9 mouse cellular contexts compared by ENCODE assay signal in genomic region chr15:91301366-91301765, GRCm38 (mm10).
A peak's percentile ranks its signal among the peaks of the same experiment; 100 is the strongest.
DNase-seq lines count a peak whose midpoint lies in the region; ATAC-seq and TF ChIP-seq lines count a peak whose summit lies in the region.
"Had no signal": no experiment of that assay in that cellular context is flagged by ENCODE, and none has a peak within 500 bp of the region (broad histone marks: within the 10 kb centered on the region; RNA-seq: fewer than 3 reads in every experiment).

No protein-coding gene starts in this region.

- TF ChIP-seq EP300 in heart, adult 2 months (IDR thresholded peaks at IDR 0.05; ENCODE audit: insufficient read depth, low read depth, low read length), result 0 out of 2 replicates have a peak, but pooled peaks have one; percentile 51

- H3K79me2 ChIP-seq in C2C12 (ENCODE audit: control insufficient read depth, insufficient read depth), result no peaks in the 10 kb centered on the region
- no peaks in the 10 kb centered on the region for H3K79me2 ChIP-seq in heart, adult 2 months (replicated peaks; ENCODE audit: control insufficient read depth, insufficient read depth, low read length)

- 3% methylated on average over 3 of the region's 3 CpGs for WGBS in heart, adult 2 months
- 8% methylated on average over 3 of the region's 3 CpGs for WGBS in liver, embryonic 16.5 days (ENCODE audit: insufficient replicate concordance)

- H3K36me3 ChIP-seq in C2C12 (ENCODE audit: control insufficient read depth, insufficient read depth), result no peaks in the 10 kb centered on the region
- H3K36me3 ChIP-seq in heart, adult 2 months (ENCODE audit: control insufficient read depth, insufficient read depth, low read length), result no peaks in the 10 kb centered on the region
- H3K36me3 ChIP-seq in liver, embryonic 16.5 days (ENCODE audit: control insufficient read depth, insufficient read depth), result no peaks in the 10 kb centered on the region
- H3K36me3 ChIP-seq: embryonic facial prominence, embryonic 13.5 days had no signal

- H3K4me1 ChIP-seq in heart, adult 2 months (ENCODE audit: control insufficient read depth, insufficient read depth, low read length), result no peaks in the 10 kb centered on the region
- H3K4me1 ChIP-seq in liver, embryonic 16.5 days (ENCODE audit: control insufficient read depth, low read depth, low read length), result no peaks in the 10 kb centered on the region
- H3K4me1 ChIP-seq: embryonic facial prominence, embryonic 13.5 days had no signal

- DNase-seq in adrenal gland, postnatal 10 days, result peak; percentile 94
- DNase-seq in embryo, embryonic 9.5 days (ENCODE audit: extremely low spot score), result peak; percentile 82
- peak; percentile 80 to 93 for DNase-seq in heart, adult 2 months
- peak; percentile 86 to 97 for DNase-seq in kidney, postnatal 25 days
- peak; percentile 90 for DNase-seq in retina, embryonic 14.5 days (ENCODE audit: low spot score)
- peak; percentile 78 to 86 for DNase-seq in urinary bladder, adult 18-20 months (ENCODE audit: low spot score in 2 of 2)

- no peaks in the 10 kb centered on the region for H3K27me3 ChIP-seq in C2C12 (ENCODE audit: control insufficient read depth, insufficient read depth, insufficient read length)
- no peaks in the 10 kb centered on the region for H3K27me3 ChIP-seq in heart, adult 2 months (ENCODE audit: control insufficient read depth, insufficient read depth, low read length)
- no peaks in the 10 kb centered on the region for H3K27me3 ChIP-seq in liver, embryonic 16.5 days (ENCODE audit: control insufficient read depth, insufficient read depth, low read depth, low read length)
- H3K27me3 ChIP-seq: embryonic facial prominence, embryonic 13.5 days had no signal

- no peaks in the 10 kb centered on the region for H3K9me3 ChIP-seq in liver, embryonic 16.5 days (replicated peaks; ENCODE audit: control insufficient read depth, low read length)
- H3K9me3 ChIP-seq: embryonic facial prominence, embryonic 13.5 days had no signal

- no peaks in the 10 kb centered on the region for H3K79me3 ChIP-seq in C2C12 (ENCODE audit: low read depth)

- no peak overlapping the region for H3K4me2 ChIP-seq in liver, embryonic 16.5 days (ENCODE audit: low read depth, low read length)
- H3K4me2 ChIP-seq: embryonic facial prominence, embryonic 13.5 days had no signal

- H3ac ChIP-seq in C2C12 (ENCODE audit: control insufficient read depth, insufficient read length, low read depth), result no peak overlapping the region

- H3K4me3 ChIP-seq in C2C12 (ENCODE audit: insufficient read depth, poor library complexity, severe bottlenecking), result no peak overlapping the region
- H3K4me3 ChIP-seq in heart, adult 2 months, result no peak overlapping the region
- H3K4me3 ChIP-seq in liver, embryonic 16.5 days (ENCODE audit: low read depth, low read length), result no peak overlapping the region
- H3K4me3 ChIP-seq: embryonic facial prominence, embryonic 13.5 days had no signal

- TF ChIP-seq CTCF in C2C12 (IDR thresholded peaks at IDR 0.05; ENCODE audit: control insufficient read depth, insufficient read depth, insufficient read length), result peak; percentile 81
- TF ChIP-seq CTCF in heart, adult 2 months (IDR thresholded peaks at IDR 0.05), result peak; percentile 99

- no peak for TF ChIP-seq POLR2A in heart, adult 2 months (IDR thresholded peaks at IDR 0.05; ENCODE audit: insufficient read depth, low read depth, low read length)

- H3K9ac ChIP-seq in heart, adult 2 months (ENCODE audit: low read depth, low read length), result no peak overlapping the region
- no peak overlapping the region for H3K9ac ChIP-seq in liver, embryonic 16.5 days (ENCODE audit: low read depth, low read length)
- H3K9ac ChIP-seq: embryonic facial prominence, embryonic 13.5 days had no signal

- intact Hi-C loops in heart, adult 2 months (cut with DNase I), result loop anchor here (1.0 to 5.0 kb wide), 3 partner anchors 134 to 451 kb away; no protein-coding TSS in a partner anchor

- peak; percentile 39; the same call in 1 of the 2 replicates for ATAC-seq in liver, embryonic 16.5 days (ENCODE audit: low read depth)

- H3K27ac ChIP-seq in heart, adult 2 months, result no peak overlapping the region
- no peak overlapping the region for H3K27ac ChIP-seq in liver, embryonic 16.5 days (ENCODE audit: low read length)
- H3K27ac ChIP-seq: embryonic facial prominence, embryonic 13.5 days had no signal

TF ChIP-seq in C2C12, 6 proteins besides CTCF, POLR2A, EP300 and RAD21:
- TF ChIP-seq CEBPB (IDR thresholded peaks at IDR 0.05; ENCODE audit: low read depth) (peak; percentile 53), FOSL1 (IDR thresholded peaks at IDR 0.05; ENCODE audit: insufficient read depth, low read length, poor library complexity, severe bottlenecking) (no peak), MAX (IDR thresholded peaks at IDR 0.05) (no peak), MYOD1 (IDR thresholded peaks at IDR 0.05; ENCODE audit: control insufficient read depth, insufficient read length, low read depth) (no peak), MYOG (IDR thresholded peaks at IDR 0.05; ENCODE audit: control insufficient read depth, extremely low read depth, insufficient read length) (no peak), USF1 (IDR thresholded peaks at IDR 0.05; ENCODE audit: low read depth) (no peak)
